In the genomic region with DNA sequence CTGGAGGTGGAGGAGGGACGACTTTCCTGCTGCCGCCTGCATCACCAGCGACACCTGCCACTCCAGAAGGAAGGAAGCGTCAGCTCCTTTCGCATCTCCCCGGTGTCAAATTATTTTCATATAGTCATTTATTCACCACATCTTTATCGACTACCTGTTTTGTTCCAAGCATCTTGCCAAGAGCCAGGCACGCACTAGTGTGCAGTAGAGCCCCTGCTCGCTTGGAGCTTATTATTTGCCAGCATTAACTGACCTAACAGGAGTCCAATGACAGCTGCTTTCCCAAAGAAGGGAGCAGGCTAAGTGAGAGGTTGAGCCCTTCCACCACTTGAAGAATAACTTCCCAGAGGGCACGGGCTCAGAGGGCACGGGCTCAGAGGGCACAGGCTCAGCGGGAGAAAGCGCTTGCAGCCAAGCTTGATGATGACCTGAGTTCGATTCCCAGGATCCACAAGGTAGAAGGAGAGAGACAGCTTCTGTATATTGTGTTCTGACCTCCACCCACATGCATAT, we compare ENCODE assay signal across 8 mouse cellular contexts. TPM values are rescaled to one million over a fixed set of nuclear protein-coding genes. Genes with fewer than 3 reads are reported as not detected.
A peak's percentile ranks its signal among the peaks of the same experiment; 100 is the strongest.
DNase-seq lines count a peak whose midpoint lies in the region; ATAC-seq lines count a peak whose summit lies in the region.

TSS of gene Cyfip2 (minus strand) at position 337 of the 513 bp plus-strand sequence.

- 7% methylated on average over 14 of the region's 14 CpGs for WGBS in neural tube, embryonic 11.5 days
- WGBS in embryonic facial prominence, embryonic 12.5 days, result 5% methylated on average over 14 of the region's 14 CpGs
- 10% methylated on average over 13 of the region's 14 CpGs for WGBS in midbrain, embryonic 10.5 days

- ATAC-seq in neural tube, embryonic 11.5 days (ENCODE audit: insufficient read depth, low FRiP score, low TSS enrichment), result peak; percentile 21; the same call in 1 of the 2 replicates
- no peak for ATAC-seq in embryonic facial prominence, embryonic 12.5 days (ENCODE audit: insufficient number of reproducible peaks, insufficient read depth, low FRiP score, low TSS enrichment)

- peak within 1 kb of the TSS; percentile 74 for H3K9ac ChIP-seq in neural tube, embryonic 11.5 days (ENCODE audit: low read length)
- H3K9ac ChIP-seq in embryonic facial prominence, embryonic 12.5 days, result peak within 1 kb of the TSS; percentile 68

- peak within 1 kb of the TSS; percentile 77 for H3K4me3 ChIP-seq in neural tube, embryonic 11.5 days (ENCODE audit: low read depth, low read length)
- peak within 1 kb of the TSS; percentile 65 for H3K4me3 ChIP-seq in embryonic facial prominence, embryonic 12.5 days
- H3K4me3 ChIP-seq in midbrain, embryonic 10.5 days, result peak within 1 kb of the TSS; percentile 87

- peak within 1 kb of the TSS; percentile 93 for H3K4me2 ChIP-seq in neural tube, embryonic 11.5 days (ENCODE audit: low read depth)
- H3K4me2 ChIP-seq in embryonic facial prominence, embryonic 12.5 days (replicated peaks), result peak within 1 kb of the TSS; percentile 94

- no peaks in the 10 kb centered on the region for H3K9me3 ChIP-seq in neural tube, embryonic 11.5 days (ENCODE audit: control insufficient read depth, low read length)
- H3K9me3 ChIP-seq in embryonic facial prominence, embryonic 12.5 days, result no peaks in the 10 kb centered on the region
- no peaks in the 10 kb centered on the region for H3K9me3 ChIP-seq in midbrain, embryonic 10.5 days (replicated peaks)

- no peaks in the 10 kb centered on the region for H3K36me3 ChIP-seq in neural tube, embryonic 11.5 days (ENCODE audit: control insufficient read depth, insufficient read depth, low read length)
- no peaks in the 10 kb centered on the region for H3K36me3 ChIP-seq in embryonic facial prominence, embryonic 12.5 days
- H3K36me3 ChIP-seq in midbrain, embryonic 10.5 days, result 0 out of 2 replicates have a peak, but pooled peaks cover 3% of the 10 kb centered on the region

- intact Hi-C loops in heart, postnatal 14 days (cut with DNase I), result no loop called here
- intact Hi-C loops in gastrocnemius, postnatal 14 days (cut with DNase I; ENCODE audit: low total_unique reads), result no loop called here

- peaks cover 14% of the 10 kb centered on the region for H3K4me1 ChIP-seq in neural tube, embryonic 11.5 days (ENCODE audit: control insufficient read depth, insufficient read depth, low read length)
- peaks cover 18% of the 10 kb centered on the region for H3K4me1 ChIP-seq in embryonic facial prominence, embryonic 12.5 days
- peaks cover 37% of the 10 kb centered on the region for H3K4me1 ChIP-seq in midbrain, embryonic 10.5 days

- DNase-seq in neural tube, embryonic 11.5 days (ENCODE audit: low spot score), result no peak
- no peak for DNase-seq in neural tube, embryonic 10.5 days (ENCODE audit: extremely low spot score, low spot score)
- DNase-seq in heart, postnatal 14 days, result peak; percentile 5 to 8
- DNase-seq in layer of hippocampus, postnatal 14 days (ENCODE audit: low spot score in 2 of 2), result peak in 1 of 2 experiments; percentile 36
- DNase-seq in midbrain, embryonic 10.5 days (ENCODE audit: low spot score), result peak; percentile 28
- no peak for DNase-seq in frontal cortex, postnatal 14 days (ENCODE audit: low spot score in 2 of 2)
- DNase-seq in gastrocnemius, postnatal 14 days, result no peak

- no peaks in the 10 kb centered on the region for H3K27me3 ChIP-seq in neural tube, embryonic 11.5 days (ENCODE audit: control insufficient read depth, insufficient read depth, low read length)
- 0 out of 2 replicates have a peak, but pooled peaks cover 11% of the 10 kb centered on the region for H3K27me3 ChIP-seq in embryonic facial prominence, embryonic 12.5 days
- peaks cover 19% of the 10 kb centered on the region for H3K27me3 ChIP-seq in midbrain, embryonic 10.5 days (ENCODE audit: low read depth, poor library complexity, severe bottlenecking)

- peak within 1 kb of the TSS; percentile 72 for H3K27ac ChIP-seq in neural tube, embryonic 11.5 days (ENCODE audit: low read depth, low read length)
- H3K27ac ChIP-seq in embryonic facial prominence, embryonic 12.5 days, result 0 out of 2 replicates have a peak within 1 kb of the TSS, but pooled peaks have one; percentile 7
- peak within 1 kb of the TSS; percentile 89 for H3K27ac ChIP-seq in midbrain, embryonic 10.5 days (replicated peaks)

RNA-seq across cellular contexts. Expression of gene Cyfip2, which starts in this region (rescaled TPM):
- 55.8 and 66.4 TPM in 2 replicates for polyA plus RNA-seq in neural tube, embryonic 11.5 days (2014; fragmentation: Nextera tagmentation; extraction: Ambion mirVana)
- 16.0 and 19.2 TPM in 2 replicates for polyA plus RNA-seq in embryonic facial prominence, embryonic 12.5 days (2016; fragmentation: Nextera tagmentation; extraction: Ambion mirVana)
- 10 to 100 TPM; 41.6 to 47.3 TPM for total RNA-seq in heart, postnatal 14 days (2021)
- total RNA-seq in layer of hippocampus, postnatal 14 days (2021), result 100 to 1,000 TPM; 362 to 381 TPM
- polyA plus RNA-seq in midbrain, embryonic 10.5 days (2016; fragmentation: Nextera tagmentation; extraction: Ambion mirVana), result 20.4 and 27.9 TPM in 2 replicates
- under 1 TPM; 0.49 to 0.70 TPM for total RNA-seq in gastrocnemius, postnatal 14 days (2021)

Comparison
In these comparisons a context has a peak if more than half of its experiments do, and no peak if none do; other contexts are left out.
1. RNA of gene Cyfip2 (total RNA-seq): 362 to 381 TPM in layer of hippocampus, postnatal 14 days and 41.6 to 47.3 TPM in heart, postnatal 14 days; 0.49 to 0.70 TPM in gastrocnemius, postnatal 14 days; every median in the first group is over 10 times any median in the second.
2. RNA of gene Cyfip2 (total RNA-seq): 362 to 381 TPM in layer of hippocampus, postnatal 14 days; 41.6 to 47.3 TPM in heart, postnatal 14 days; every median in the first group is over 4 times any median in the second.
3. DNase-seq: peak in heart, postnatal 14 days (2 of 2) and midbrain, embryonic 10.5 days (single experiment); none in neural tube, embryonic 11.5 days (single experiment), neural tube, embryonic 10.5 days (single experiment), frontal cortex, postnatal 14 days (0 of 2) and gastrocnemius, postnatal 14 days (single experiment).
4. H3K27ac ChIP-seq: peak in every context shown above with its lines; median percentile 89 in midbrain, embryonic 10.5 days; 72 in neural tube, embryonic 11.5 days; 7 in embryonic facial prominence, embryonic 12.5 days.
5. Peak in every context shown above with its lines, with median percentiles within 50 percentile points of each other: H3K4me3 ChIP-seq.